Comparison of ENCODE assay signal across 8 mouse cellular contexts in genomic region chr16:23225821-23226600, GRCm38 (mm10). TPM values are rescaled to one million over a fixed set of nuclear protein-coding genes. Genes with fewer than 3 reads are reported as not detected.
DNase-seq lines count a peak whose midpoint lies in the region; ATAC-seq and TF ChIP-seq lines count a peak whose summit lies in the region.

No protein-coding gene starts in this region.

- under 1% methylated on average over 28 of the region's 28 CpGs for WGBS in liver, embryonic 11.5 days

- H3K9me3 ChIP-seq in liver, embryonic 11.5 days (ENCODE audit: control insufficient read depth, low read length), result no peaks in the 10 kb centered on the region

- peak overlapping the region; percentile 74 for H3K9ac ChIP-seq in liver, embryonic 11.5 days (ENCODE audit: low read depth, low read length)

- no peaks in the 10 kb centered on the region for H3K36me3 ChIP-seq in liver, embryonic 11.5 days (ENCODE audit: control insufficient read depth, insufficient read depth, low read length)
- no peaks in the 10 kb centered on the region for H3K36me3 ChIP-seq in myocyte (ENCODE audit: control insufficient read depth, insufficient read depth)

- peaks cover 7% of the 10 kb centered on the region for H3K79me2 ChIP-seq in myocyte (ENCODE audit: control insufficient read depth, insufficient read depth)

- peak overlapping the region; percentile 3; the same call in 1 of the 2 replicates for H3K27ac ChIP-seq in liver, embryonic 11.5 days (ENCODE audit: low read depth, low read length)

- H3K4me2 ChIP-seq in liver, embryonic 11.5 days, result peak overlapping the region; percentile 73
- peak overlapping the region; percentile 90 for H3K4me2 ChIP-seq in myocyte (ENCODE audit: low read depth)

- ATAC-seq in liver, embryonic 11.5 days (replicated peaks; ENCODE audit: low FRiP score), result peak; percentile 23; the same call in 1 of the 2 replicates

- peaks cover 3% of the 10 kb centered on the region; the same call in 1 of the 2 replicates for H3K4me1 ChIP-seq in liver, embryonic 11.5 days (replicated peaks; ENCODE audit: control insufficient read depth, insufficient read depth, low read length)

- peak; percentile 47 to 60 for DNase-seq in spleen, adult 18-20 months
- DNase-seq in spleen, adult 12 weeks (ENCODE audit: low spot score), result no peak
- peak; percentile 73 for DNase-seq in embryo, embryonic 11 days
- DNase-seq in heart, adult 9 months (ENCODE audit: low spot score in 2 of 2), result peak; percentile 62
- DNase-seq in kidney, adult 9 months, result peak; percentile 38
- peak; percentile 48 for DNase-seq in liver, embryonic 11.5 days (ENCODE audit: low spot score)
- DNase-seq in testis, postnatal 10 days (ENCODE audit: low spot score), result peak; percentile 61

- TF ChIP-seq POLR2A in myocyte (IDR thresholded peaks at IDR 0.05; ENCODE audit: insufficient read length, low read depth), result no peak

- H3ac ChIP-seq in myocyte (ENCODE audit: control insufficient read depth, insufficient read length), result peak overlapping the region; percentile 24

- H3K27me3 ChIP-seq in liver, embryonic 11.5 days (replicated peaks; ENCODE audit: control insufficient read depth, insufficient read depth, low read length), result peaks cover 56% of the 10 kb centered on the region
- no peaks in the 10 kb centered on the region for H3K27me3 ChIP-seq in myocyte (ENCODE audit: control insufficient read depth, insufficient read depth, insufficient read length)

- peak overlapping the region; percentile 63 for H3K4me3 ChIP-seq in liver, embryonic 11.5 days (ENCODE audit: low read depth, low read length)
- H3K4me3 ChIP-seq in myocyte, result peak overlapping the region; percentile 62

TF ChIP-seq in myocyte, 11 proteins besides CTCF, POLR2A, EP300 and RAD21:
- TF ChIP-seq E2F4 (IDR thresholded peaks at IDR 0.05; ENCODE audit: insufficient read depth), result no peak
- TF ChIP-seq TCF12 (IDR thresholded peaks at IDR 0.05; ENCODE audit: insufficient read depth, poor library complexity, severe bottlenecking), result no peak
- TF ChIP-seq MYOD1 (IDR thresholded peaks at IDR 0.05; ENCODE audit: control insufficient read depth in 1 of 3, insufficient read length in 2 of 3, low read depth in 2 of 3), result no peak
- no peak for TF ChIP-seq SRF (IDR thresholded peaks at IDR 0.05; ENCODE audit: control insufficient read depth, insufficient read length, low read depth)
- TF ChIP-seq MYOG (IDR thresholded peaks at IDR 0.05; ENCODE audit: control insufficient read depth in 1 of 3, insufficient read depth in 1 of 3, insufficient read length in 2 of 3, low read depth in 2 of 3), result no peak
- no peak for TF ChIP-seq MAX (IDR thresholded peaks at IDR 0.05; ENCODE audit: low read depth)
- TF ChIP-seq POLR2AphosphoS2 (IDR thresholded peaks at IDR 0.05; ENCODE audit: insufficient read length, low read depth), result no peak
- TF ChIP-seq USF1 (IDR thresholded peaks at IDR 0.05; ENCODE audit: low read depth), result no peak
- TF ChIP-seq REST (IDR thresholded peaks at IDR 0.05; ENCODE audit: insufficient read depth, insufficient read length), result no peak
- no peak for TF ChIP-seq TCF3 (IDR thresholded peaks at IDR 0.05; ENCODE audit: insufficient read length, low read depth)
- TF ChIP-seq CEBPB (IDR thresholded peaks at IDR 0.05; ENCODE audit: insufficient read depth, poor library complexity, severe bottlenecking), result no peak

RNA-seq across cellular contexts. Expression of gene St6gal1, which starts 1.5 kb away (rescaled TPM):
- polyA plus RNA-seq in liver, embryonic 11.5 days (2014; fragmentation: Nextera tagmentation; extraction: Ambion mirVana), result 16.1 and 18.7 TPM in 2 replicates
- 5.7 TPM for polyA plus RNA-seq in myocyte (2012; fragmentation: generic; extraction: Trizol)
